Mouse (Mus musculus): ENCODE data around the gene Cped1.

- TF ChIP-seq POLR2A (IDR thresholded peaks at IDR 0.05; ENCODE audit: extremely low read depth, insufficient read depth, low read length) (no peak), CTCF (IDR thresholded peaks at IDR 0.05; ENCODE audit: extremely low read depth, insufficient read depth, low read length) (no peak)
These were observed 22.6 kb downstream of the Cped1 start for GRCm38 (mm10) chr6:22008346-22008745.
